Mouse (Mus musculus): ENCODE results near the gene Thumpd3. TPM values are rescaled to one million over a fixed set of nuclear protein-coding genes. Genes with fewer than 3 reads are reported as not detected.

The Thumpd3 gene
- polyA plus RNA-seq, 1 experiment = 5.8 TPM

DNA sequence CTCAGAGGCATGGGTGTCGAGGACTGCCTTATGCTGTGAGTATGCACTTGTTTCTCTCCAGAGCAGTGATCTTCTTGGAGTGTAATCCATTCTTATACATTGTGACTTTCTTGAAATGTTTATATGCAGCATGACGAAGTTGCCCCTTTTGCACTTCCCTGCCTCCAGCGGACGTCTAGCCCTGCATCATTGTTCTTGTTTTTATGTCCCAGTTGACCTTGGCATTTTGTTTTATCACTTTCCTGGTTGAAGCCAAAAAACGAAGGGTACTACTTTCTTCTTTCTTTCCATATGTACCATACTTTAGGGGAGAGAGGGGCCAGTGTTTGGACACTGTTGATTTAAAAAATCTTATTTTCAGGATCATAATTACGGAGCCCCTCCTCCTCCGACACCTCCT is 63.9 kb downstream of the Thumpd3 start:
- Histone ChIP-seq H3K36me3 (ENCODE audit: control insufficient read depth, insufficient read depth, low read length) (peaks cover 27% of the 10 kb centered on the region), H3K4me3 (ENCODE audit: extremely low read depth, insufficient read depth, insufficient read length) (no peak overlapping the region), H3K27me3 (ENCODE audit: control insufficient read depth, insufficient read depth, low read length) (no peaks in the 10 kb centered on the region), H3K27ac (ENCODE audit: insufficient read depth, low read length) (no peak overlapping the region), H3K4me1 (ENCODE audit: control insufficient read depth, insufficient read depth, insufficient read length) (no peaks in the 10 kb centered on the region; the same call in 1 of the 2 replicates)
- WGBS = 95% methylated on average over 7 of the region's 7 CpGs
- DNase-seq (ENCODE audit: low read depth in 1 of 2, low spot score in 2 of 2) = no peak
- no peak for TF ChIP-seq CTCF (IDR thresholded peaks at IDR 0.05; ENCODE audit: extremely low read depth, insufficient read depth, insufficient read length, insufficient replicate concordance)

Other genes with a start within 250 kb of the Thumpd3 start
- 2.4 and 2.7 TPM in 2 replicates for gene Srgap3, start 99.0 kb upstream of the Thumpd3 start, polyA plus RNA-seq (2012; rRNA removed)
- gene Setd5, start 31.1 kb downstream of the Thumpd3 start, polyA plus RNA-seq (2012; rRNA removed) = 22.4 and 22.5 TPM in 2 replicates
- gene Lhfpl4, start 149.2 kb downstream of the Thumpd3 start, polyA plus RNA-seq (2012; rRNA removed) = 0.06 and 0.08 TPM in 2 replicates
- 47.4 and 64.4 TPM in 2 replicates for gene Mtmr14, start 191.6 kb downstream of the Thumpd3 start, polyA plus RNA-seq (2012; rRNA removed)
- 0.13 and 0.23 TPM in 2 replicates for gene Cpne9, start 236.1 kb downstream of the Thumpd3 start, polyA plus RNA-seq (2012; rRNA removed)